Mouse (Mus musculus) cerebellum, adult 9-10 months (tissue): ENCODE data around the gene Aplp1.
A peak's percentile ranks its signal among the peaks of the same experiment; 100 is the strongest.
"Not testable (repeated sequence)": the region's sequence is repeated elsewhere in the genome, so short reads cannot be mapped to it uniquely, and the experiment has no call there.

Experiments
- DNase-seq: peaks from one replicate; pipeline ENCODE4 v3.0.0; 2022

Aplp1 gene

DNA sequence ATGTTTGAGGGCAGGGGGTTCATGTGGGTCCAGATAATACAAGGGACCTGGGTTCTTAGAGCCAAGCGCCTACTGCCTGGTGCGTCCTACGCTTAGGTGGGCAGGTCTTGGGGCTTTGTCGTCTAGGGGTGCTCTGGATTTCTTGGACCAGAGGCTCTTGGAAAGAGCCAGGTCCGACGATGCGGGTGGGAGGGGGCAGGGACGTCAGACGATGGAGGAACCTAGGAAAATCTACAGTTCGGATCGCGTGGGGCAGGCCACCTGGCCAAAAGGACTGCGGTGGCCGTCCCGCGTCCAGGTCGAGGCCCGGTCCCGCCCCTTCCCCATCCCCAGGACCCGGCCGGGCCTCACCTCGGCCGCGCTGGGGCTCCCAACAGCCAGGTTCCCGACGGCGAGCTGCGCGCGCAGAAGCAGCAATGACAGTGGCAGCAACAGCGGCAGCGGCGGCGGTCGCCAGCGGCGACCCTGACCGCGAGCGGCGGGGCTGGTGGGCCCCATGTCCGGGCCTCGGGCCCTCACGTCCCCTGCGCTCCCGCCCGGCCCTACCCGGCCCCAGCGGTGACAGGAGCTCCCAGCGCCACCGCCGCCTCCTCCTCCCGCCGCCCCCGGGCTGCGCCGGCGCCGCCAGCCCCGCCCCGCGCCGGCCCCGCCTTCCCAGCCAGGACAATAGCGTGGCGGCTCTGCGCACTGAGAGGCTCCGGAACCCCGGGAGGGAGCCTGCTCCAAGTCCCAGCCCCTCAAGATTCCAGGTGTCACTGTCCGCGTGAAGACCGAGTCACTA, at the start of gene Aplp1:
Gene Aplp1, minus strand, starts transcription at position 565 of the 781 bp plus-strand sequence.
- DNase-seq: peak; percentile 57

DNA sequence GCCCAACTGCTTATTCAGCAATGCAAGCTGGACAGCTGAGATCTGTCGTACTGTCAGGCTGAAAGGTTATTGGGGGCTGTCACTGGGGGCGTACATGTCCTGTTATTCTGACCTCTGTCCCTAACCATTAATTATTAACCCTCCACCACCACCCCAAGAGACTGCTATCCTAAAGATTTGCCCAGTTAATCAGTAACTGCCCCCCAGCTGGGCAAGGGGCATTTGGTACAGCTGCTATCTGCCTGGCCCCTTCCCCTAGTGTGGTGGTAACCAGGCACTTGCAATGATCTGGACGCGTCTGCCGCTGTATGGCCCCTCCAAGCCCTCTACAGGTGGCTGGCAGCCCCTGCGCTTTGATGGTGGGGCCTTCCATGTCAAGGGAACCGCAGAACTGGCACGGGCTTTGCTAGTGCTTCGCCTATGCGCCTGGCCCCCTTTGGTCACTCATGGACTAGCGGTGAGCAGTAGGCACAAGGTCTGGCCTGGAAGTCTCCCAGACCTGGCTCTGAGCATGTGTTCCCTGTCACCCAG, 48.1 kb upstream of the Aplp1 start, which contains the start of gene Prodh2:
Gene Prodh2, plus strand, starts transcription at position 222 of the 531 bp plus-strand sequence.
- no peak for DNase-seq

DNA sequence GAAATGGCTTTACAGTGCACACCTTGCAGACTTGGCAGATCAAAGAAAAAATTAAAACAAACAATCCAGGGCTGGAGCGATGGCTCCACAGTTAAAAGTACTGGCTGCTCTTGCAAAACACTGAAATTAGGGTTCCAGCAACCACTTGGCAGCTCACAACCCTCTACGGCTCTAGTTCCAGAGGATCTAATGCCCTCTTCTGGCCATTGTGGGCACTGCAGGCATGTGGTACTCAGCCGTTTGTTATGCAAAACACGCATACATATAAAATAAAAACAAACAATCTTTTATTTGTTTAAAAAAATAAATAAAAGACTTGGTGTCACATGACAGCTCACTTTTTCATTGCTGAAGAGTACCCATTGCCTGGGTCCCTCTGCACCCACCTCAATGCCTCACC, 47.4 kb upstream of the Aplp1 start:
- DNase-seq: peak; percentile 88

DNA sequence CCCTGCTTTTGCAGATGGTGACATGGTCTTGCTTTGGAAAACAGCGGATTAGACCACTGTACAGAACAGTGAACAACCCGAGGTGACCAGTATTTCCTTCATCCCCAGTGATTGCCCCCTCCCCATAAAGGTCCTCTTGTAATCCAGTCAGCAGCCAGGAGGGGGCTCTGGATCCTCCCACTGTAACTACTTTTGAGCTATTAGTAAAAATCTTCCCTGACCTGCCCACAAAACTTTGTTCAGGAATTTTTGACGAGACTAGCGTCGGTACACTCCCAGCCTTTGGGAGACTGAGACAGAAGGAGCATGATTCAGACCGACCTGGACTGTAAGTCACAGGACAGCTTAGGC, 45.6 kb upstream of the Aplp1 start:
- DNase-seq: no peak

DNA sequence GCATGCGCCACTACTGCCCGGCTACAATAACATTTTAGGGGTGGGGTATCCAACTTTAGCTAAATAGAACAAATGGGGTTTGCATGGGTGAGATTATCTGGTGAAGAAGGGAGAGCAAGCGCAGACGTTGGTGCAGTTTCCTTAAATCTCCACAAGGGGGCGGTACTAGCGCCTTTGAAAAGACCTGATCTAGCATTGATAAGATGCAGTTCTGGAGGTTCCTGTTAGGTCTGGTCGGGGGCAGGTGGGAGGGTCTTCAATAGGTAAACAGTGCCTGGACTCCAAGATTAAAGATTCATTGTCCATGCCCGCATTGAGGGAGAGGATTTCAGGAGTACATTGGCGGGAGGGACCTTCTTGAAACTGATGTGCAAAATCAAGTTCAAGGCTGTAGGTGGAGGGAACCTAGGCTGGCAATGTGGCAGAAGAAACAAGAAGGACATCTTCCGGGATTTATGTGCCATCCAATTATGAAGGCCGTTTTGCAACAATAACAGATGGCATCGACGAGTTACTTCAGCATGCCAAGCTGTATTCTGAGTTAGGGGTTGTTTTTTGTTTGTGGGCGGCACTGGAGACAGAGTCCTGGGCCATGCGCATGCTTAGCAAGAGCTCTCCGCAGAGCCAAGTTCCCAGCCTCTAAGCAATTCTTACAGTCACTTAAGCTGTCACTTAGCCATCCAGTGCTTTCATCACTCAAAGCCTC, 45.1 kb upstream of the Aplp1 start:
- peak; percentile 65 for DNase-seq

DNA sequence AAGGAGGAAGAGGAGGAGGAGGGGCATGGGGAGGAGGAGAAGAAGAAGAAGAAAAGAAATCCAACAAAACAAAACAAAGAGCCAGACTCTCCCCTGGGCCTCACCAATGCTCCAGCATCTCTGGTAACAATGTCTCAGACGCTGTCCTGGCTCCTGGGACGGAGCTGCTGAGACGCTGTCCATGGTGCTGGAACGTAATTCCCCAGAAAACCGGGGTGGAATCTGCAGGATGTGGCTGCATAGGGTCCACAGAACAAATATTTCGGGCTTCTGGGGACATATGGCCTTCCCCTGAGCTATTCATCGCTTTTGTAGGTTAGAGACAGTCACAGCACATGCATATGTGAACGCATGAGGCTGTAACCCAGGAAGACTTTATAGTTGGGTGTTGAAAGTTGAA, 38.9 kb upstream of the Aplp1 start:
- DNase-seq: no peak

DNA sequence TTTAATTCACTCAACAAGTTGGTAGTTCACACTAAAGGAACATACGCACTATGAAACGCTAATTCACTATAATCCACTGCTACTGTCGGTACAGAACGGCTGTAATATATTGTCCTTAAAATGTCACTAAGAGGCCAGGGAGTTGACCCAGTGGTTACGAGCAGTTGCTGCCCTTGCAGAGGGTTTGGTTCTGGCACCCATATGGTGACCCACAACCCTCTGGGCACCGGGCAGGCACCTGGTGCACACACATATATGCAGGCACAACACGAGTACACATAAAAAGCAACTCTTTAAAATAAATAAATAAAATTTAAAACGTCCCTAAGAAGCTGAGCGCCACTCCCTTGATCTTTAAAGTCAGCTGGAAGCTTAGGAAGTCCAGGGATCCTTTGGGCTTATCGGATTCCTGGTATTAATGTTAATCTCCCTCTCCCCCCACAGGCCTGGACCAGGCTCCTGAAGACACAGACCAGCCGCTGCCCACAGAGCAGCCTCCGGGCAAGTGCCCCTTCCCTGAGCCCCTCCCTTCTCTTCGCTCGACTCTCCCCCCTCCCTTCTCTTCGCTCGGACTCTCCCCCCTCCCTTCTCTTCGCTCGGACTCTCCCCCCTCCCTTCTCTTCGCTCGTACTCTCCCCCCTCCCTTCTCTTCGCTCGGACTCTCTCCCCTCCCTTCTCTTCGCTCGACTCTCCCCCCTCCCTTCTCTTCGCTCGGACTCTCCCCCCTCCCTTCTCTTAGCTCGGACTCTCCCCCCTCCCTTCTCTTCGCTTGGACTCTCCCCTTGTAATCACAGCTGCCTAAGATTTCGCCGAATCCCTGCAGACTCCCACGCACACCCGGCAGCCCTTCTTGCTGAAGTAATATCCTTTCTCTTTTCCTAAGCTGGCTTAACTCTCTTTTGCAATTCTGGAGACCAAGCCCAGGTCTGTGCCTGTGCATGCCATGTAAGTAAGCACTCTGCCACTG, 32.4 kb upstream of the Aplp1 start:
- DNase-seq: no peak

DNA sequence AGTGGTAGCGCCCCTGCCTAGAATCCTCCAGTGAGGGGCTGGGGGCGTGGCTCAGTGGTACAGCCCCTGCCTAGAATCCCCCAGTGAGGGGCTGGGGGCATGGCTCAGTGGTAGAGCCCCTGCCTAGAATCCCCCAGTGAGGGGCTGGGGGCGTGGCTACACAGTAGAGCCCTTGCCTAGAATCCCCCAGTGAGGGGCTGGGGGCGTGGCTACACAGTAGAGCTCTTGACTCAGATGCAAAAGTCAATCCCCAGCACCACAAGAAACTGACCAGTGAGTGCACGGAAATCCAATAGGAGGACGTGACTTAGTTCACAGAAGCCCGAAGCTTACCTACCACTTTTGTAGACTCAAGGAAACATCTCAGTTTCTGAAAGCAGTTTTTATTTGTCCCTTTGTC, 30.8 kb upstream of the Aplp1 start:
- not testable (repeated sequence) for DNase-seq

DNA sequence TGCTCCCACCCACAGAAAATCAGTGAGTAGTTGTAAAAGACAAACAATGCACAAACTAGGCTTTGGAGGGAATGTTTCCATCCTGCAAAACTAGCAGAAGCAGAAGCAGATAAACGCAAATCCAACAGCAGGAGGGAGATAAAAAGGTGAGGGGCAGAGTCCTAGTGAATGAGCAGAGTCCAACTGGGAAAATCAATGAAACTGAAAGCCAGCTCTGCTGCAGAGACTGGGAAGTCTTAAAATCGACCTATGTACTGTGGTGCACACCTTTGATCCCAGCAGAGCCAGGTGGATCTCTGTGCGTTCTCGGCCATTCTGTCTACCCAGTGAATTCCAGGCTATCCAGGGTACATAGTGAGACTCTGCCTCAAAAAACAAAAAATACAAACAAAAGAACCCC, 29.7 kb upstream of the Aplp1 start:
- DNase-seq: no peak

DNA sequence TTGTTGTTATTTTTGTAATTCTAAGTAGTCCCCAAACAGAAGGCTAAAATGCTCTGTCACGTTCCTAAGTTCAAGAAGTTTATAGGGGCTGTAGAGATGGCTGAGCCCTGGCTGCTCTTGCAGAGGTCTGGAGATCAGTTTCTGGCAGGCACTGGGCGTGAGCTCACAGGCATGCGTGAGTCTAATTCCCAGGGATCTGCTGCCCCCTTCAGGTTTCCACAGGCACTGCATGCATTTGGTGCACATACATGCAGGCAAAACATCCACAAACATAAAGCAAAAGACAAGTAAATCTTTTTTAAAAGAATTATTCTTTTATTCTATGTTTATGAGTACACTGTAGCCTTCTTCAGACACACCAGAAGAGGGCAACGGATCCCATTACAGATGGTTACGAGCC, 27.1 kb upstream of the Aplp1 start:
- DNase-seq: no peak

DNA sequence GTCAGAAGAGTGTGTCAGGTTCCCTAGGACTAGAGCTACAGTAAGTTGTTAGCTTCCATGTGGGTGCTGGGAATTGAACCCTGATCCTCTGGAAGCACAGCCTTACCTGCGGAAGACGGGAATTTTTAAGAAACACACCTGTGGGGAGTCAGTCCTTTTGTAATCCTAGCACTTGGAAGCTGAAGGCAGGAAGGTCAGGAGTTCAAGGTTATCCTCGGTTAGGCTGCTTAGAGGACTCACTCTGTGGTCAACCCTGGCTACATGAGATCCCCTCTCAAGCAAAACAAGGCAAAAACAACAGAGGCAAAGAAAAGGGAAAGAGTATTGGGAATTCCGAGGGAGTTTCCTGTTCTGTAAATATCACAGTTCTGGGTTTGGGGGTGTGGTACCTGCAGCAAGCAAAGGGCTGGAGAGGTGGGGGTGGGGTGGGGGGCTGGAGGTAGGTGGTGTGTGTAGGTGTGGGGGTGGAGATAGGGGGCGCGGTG, 19.5 kb upstream of the Aplp1 start:
- no peak for DNase-seq

DNA sequence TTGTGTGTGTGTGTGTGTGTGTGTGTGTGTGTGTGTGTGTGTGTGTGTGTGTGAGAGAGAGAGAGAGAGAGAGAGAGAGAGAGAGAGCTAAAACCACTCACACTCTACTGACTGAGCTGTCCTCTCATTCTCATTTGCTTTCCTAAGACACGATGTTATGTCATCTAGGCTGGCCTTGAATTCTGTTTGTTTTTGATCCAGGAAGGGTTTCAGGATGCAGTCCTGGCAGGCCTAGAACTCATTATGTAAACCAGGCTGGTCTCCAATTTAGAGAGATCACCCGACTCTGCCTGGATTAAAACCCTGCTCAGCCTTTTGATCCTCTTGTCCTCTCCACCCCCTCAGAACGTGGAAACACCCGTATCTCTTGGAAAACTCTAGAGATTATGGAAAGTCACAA, 18.7 kb upstream of the Aplp1 start:
- no peak for DNase-seq

DNA sequence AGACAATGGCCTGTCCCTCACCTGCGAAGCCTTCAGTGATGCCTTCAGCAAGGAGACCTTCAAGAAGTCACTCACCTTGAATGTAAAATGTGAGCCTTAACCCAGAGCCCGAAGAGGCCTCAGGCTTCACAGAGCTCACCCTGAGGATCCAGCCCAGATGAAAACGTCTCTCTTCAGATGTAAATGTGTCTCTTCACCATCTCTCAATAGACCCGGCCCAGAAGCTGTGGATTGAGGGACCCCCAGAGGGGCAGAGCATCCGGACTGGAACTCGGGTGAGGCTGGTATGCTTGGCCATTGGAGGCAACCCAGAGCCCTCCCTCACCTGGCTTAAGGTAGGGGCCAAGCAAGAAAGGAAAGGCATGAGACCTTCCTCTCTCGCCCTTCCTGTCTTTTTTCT, 18.2 kb upstream of the Aplp1 start:
- DNase-seq: no peak

DNA sequence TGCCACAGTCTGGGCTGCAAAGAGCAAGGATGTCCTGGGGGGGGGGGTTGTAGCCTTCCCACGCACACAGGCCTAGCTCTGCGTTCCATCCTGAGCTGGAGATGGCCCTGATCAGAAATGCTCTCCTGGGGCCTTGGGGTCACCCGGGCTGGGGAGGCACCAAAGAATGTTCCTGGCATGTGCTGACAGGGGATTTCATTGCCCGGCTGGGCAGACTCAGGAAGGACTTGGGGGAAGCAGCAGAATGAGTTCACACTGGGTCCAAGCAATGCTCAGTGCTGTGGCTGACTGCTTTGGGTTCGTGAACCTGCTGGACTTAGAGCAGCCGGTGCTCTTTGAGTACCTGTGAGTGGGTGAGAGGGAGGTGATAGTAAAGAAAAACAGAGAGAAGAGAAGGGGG, 14.1 kb upstream of the Aplp1 start:
- no peak for DNase-seq

DNA sequence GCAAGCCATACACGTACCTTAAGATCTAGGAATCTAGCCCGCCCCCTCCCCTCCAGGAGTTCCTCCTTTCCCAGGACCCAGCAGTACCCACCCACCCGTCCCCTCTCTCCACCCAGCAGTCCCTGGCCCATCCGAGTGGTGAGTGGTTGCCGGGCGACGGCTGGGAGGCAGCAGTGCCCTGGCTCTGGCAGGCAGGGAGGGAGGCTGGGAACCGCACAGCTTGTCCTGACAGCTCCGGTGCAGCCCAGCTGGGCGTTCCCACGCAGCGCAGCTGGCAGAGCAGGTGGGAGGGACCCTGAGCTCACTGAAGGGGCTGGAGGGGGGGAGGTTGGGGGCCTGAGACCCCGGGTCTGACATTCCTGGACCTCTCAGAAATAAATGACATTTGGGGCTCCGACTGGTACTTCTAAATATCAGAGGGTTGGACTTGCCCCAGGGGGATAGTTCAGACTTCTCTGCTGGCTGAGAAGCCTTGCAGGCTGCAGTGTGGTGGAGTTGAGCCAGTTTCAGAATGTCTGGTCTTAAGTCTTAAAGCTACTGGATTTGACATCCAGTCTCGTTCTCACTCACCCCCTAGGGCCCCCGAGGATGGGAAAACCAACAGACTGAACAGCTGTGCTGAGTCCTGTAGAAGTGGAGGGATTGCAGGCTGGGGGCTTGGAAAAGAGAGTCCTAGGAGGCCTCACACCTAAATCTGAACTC, 12.4 kb upstream of the Aplp1 start, which contains the start of the genes Kirrel2 and Nphs1:
Gene Kirrel2, minus strand, starts transcription at position 62 of the 702 bp plus-strand sequence.
Gene Nphs1, plus strand, starts transcription at position 687 of the 702 bp plus-strand sequence.
- DNase-seq: no peak

DNA sequence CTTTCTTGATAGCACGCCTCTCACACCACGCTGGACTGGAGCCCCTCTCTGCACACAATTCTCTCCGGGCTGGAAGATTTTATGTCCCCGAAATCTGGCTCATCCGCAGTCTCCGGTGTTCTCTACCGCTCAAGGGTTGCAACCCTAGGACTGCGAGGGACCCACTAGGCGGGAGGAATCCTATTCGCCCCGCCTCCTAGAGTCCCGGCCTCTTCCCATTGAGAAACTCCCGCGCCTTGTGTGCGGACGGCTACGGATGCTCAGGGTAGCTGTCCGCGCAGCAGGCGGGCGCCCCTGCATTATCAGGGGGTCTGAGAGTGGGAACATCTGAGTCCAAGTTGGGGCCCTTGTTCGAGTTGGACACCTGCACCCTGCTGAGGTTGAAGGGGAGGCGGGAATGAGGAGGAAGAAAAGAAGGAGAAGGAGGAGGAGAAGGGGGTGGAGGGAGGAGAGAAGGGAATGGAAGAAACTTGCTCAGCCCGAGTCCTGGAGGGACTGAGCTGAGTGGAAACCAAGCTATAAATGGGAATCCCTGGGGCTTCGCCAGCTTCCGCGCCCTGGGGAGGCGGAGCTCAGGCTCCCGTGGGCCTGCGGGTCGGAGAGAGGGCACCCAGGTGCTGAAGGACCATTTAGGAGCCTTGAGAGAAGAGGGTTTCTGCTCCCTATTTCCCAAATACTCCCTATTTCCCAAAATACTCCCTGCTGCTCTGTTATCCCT, 11.7 kb upstream of the Aplp1 start:
- no peak for DNase-seq

DNA sequence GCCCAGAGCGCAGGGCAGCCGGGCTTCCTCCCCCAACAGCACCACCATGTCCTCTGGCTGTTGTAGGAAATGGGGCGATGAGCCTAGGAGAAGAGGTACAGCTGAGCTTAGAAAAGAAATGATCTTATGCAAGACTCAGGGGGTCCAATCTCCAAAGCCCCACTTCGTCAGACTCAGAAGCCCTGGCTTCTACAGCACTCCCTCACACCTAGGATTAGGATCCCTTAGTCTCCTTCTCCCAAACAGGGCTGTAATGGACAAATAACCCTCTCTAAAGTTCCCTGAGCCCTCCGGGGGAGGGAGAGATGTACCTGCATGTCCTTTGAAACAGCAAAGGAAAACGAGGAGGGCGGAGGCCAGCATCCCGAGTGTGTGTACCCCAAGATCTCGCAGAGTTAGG, 11.2 kb upstream of the Aplp1 start:
- DNase-seq: no peak

DNA sequence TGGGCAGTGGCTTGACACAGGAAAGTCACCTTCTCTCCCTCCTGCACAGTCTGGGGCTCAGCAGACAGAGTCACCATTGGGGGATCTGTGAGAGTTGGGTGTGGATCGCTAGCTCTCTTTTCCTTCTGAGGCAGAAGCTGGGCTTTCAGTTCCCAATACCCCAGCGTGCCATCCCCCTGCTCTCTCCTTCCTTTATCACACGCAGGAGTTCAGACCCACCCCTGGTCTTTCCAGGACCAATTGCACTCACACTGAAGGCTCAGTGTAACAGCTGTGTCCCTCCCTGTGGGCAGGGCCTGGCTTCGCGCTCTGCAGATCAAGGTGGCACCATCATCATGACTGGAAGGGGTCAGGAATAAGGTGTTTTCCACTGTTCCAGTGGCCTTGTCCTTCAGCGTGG, 8.9 kb upstream of the Aplp1 start:
- DNase-seq: no peak

DNA sequence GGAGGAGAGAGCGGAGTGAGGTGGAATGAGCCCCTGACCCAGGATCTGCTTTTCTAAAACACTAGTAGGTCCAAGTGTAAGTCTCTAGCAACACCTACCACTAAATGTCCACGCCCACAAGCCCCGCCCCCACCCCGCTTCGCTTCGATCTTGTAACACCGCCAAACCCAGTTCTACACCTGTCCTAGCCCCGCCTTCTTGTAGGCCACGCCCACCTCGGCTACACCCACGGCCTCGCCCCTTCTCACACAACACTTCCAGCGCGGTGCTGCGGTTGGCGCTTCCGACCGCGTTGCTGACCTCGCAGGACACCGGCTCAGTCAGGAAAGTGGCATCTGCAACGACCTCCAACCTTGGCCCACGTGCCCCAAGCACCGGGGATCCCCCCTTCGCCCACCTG, 8.4 kb upstream of the Aplp1 start:
- DNase-seq: no peak

DNA sequence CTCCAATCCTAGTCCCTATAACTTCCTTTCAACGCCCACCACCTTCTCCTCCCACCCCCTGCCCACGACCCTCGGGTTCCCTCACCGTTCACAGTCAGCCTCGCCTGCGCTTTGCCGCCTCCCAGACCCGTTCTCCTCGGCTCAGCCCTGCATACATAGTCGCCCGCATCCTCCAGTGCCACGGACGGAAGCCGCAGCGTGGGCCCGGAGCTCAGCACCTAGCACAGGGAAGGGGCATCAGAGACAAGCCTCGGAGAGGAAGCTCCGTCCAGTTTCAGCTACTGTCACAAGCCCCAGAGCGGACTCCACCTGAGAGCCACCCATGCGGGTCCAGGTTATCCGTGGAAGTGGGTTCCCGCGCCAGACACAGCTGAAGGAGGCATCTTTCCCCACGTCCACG, 8.0 kb upstream of the Aplp1 start:
- DNase-seq: no peak

DNA sequence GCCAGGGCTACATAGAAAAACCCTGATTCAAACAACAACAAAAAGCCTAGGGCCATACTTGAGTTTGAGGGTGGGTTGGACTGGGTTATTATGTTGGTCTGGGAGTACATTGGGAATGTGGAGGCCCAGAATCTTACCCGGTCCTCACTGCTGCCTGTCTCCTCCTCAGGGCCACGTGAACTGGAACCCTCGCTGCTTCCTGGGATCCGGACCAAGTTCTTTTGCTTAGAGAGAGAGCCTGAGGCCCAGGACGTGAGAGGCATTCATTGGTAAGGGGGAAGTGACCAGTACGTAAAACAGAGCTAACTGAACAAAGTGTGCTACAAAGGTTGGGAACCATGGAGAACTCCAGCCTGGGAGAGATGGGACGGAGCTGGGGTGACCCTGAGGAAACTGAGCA, 4.9 kb upstream of the Aplp1 start:
- no peak for DNase-seq
